Mouse (Mus musculus) brain, embryonic 14.5 days (tissue): ENCODE measurements around the gene Col19a1.

Experiments used
- CTCF ChIP-seq: fragments of 200-500 bp; IDR thresholded peaks from 2 replicates; pipeline ENCODE4 v1.5.1; 2012; ENCODE audit warnings: inconsistent platforms, mild to moderate bottlenecking, moderate library complexity, borderline replicate concordance; ENCODE audit not compliant: insufficient read depth, insufficient read length; ENCODE audit errors: extremely low read depth
- POLR2A ChIP-seq: fragments of 200-500 bp; IDR thresholded peaks from 2 replicates; pipeline ENCODE4 v1.6.1; 2012; ENCODE audit warnings: mild to moderate bottlenecking, inconsistent platforms, borderline replicate concordance; ENCODE audit not compliant: poor library complexity, insufficient read depth, insufficient read length, severe bottlenecking; ENCODE audit errors: extremely low read depth

DNA sequence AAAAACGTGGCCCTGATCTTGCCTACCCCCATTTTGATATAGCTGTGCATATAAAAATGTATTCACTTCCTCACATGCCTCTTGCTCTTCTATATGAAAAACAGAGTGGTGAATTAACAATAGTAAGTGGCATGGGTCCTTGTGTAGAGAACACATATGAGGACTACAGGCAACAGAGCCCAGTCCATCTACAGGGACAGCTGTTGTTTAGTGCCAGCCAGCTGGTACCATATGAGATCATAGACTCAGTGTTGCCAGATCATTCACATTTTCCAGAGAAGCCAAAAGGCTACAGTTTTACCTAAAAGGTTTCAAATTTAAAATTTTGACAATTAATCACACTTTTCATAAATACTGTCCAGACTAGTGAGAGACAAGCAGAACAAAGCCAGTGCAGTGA lies 47.4 kb downstream of the Col19a1 start:
- TF ChIP-seq POLR2A = no peak
- no peak for TF ChIP-seq CTCF
